Mouse (Mus musculus): ENCODE data around the gene Fbxo42. TPM values are rescaled to one million over a fixed set of nuclear protein-coding genes. Genes with fewer than 3 reads are reported as not detected.

Fbxo42 gene
- total and polyA plus RNA-seq, 3 experiments, result 11.2 to 260 (median 23.1) TPM

- Histone ChIP-seq H3K4me1 (ENCODE audit: control insufficient read depth in 1 of 2, insufficient read depth in 2 of 2, low read length in 2 of 2) (peaks cover 17 to 37% of the 10 kb centered on the region in 2 experiments), H3K27me3 (ENCODE audit: control insufficient read depth in 1 of 2, insufficient read depth in 2 of 2, low read length in 2 of 2) (no peaks in the 10 kb centered on the region), H3K9ac (ENCODE audit: control insufficient read depth, low read depth, low read length, poor library complexity, severe bottlenecking) (no peak overlapping the region), H3K27ac (ENCODE audit: control insufficient read depth, low read depth, low read length) (peak overlapping the region; percentile 26; the same call in 1 of the 2 replicates), H3K9me3 (replicated peaks; ENCODE audit: insufficient read depth, low read length) (no peaks in the 10 kb centered on the region), H3K79me2 (ENCODE audit: control insufficient read depth, insufficient read depth, low read length, poor library complexity) (peaks cover 43% of the 10 kb centered on the region), H3K4me3 (ENCODE audit: control insufficient read depth in 1 of 2, insufficient read depth in 1 of 2, low read depth in 2 of 2, low read length in 2 of 2) (no peak overlapping the region), H3K36me3 (ENCODE audit: control insufficient read depth in 1 of 2, insufficient read depth in 2 of 2, low read length in 2 of 2) (peaks cover 3 to 36% of the 10 kb centered on the region in 2 experiments; a peak in 3 of 4 replicates)
- peak; percentile 18 for DNase-seq (ENCODE audit: low read depth, low spot score)
- no peak for TF ChIP-seq USF2 (IDR thresholded peaks at IDR 0.05; ENCODE audit: borderline replicate concordance in 1 of 2, insufficient read depth in 1 of 2, low read depth in 1 of 2, low read length in 2 of 2)
- TF ChIP-seq MEF2A (IDR thresholded peaks at IDR 0.05; ENCODE audit: extremely low read depth, insufficient replicate concordance, low read depth, low read length, poor library complexity, severe bottlenecking), result no peak
- no peak for TF ChIP-seq NRF1 (IDR thresholded peaks at IDR 0.05; ENCODE audit: insufficient read depth, low read depth, low read length, poor library complexity, severe bottlenecking)
- no peak for TF ChIP-seq RAD21 (IDR thresholded peaks at IDR 0.05; ENCODE audit: low read depth, low read length)
- TF ChIP-seq GATA1 (IDR thresholded peaks at IDR 0.05; ENCODE audit: low read depth, low read length), result no peak
- TF ChIP-seq SMC3 (IDR thresholded peaks at IDR 0.05; ENCODE audit: low read depth, low read length), result no peak
- no peak for TF ChIP-seq KAT2A (conservative IDR thresholded peaks at IDR 0.05; ENCODE audit: low read depth, low read length)
- TF ChIP-seq POLR2AphosphoS5 (IDR thresholded peaks at IDR 0.05; ENCODE audit: borderline replicate concordance, low read depth, low read length), result no peak
- TF ChIP-seq RCOR1 (IDR thresholded peaks at IDR 0.05; ENCODE audit: low read depth, low read length), result no peak
Observed at GRCm38 (mm10) chr4:141159093-141159492, 11.4 kb downstream of the Fbxo42 start.

DNA sequence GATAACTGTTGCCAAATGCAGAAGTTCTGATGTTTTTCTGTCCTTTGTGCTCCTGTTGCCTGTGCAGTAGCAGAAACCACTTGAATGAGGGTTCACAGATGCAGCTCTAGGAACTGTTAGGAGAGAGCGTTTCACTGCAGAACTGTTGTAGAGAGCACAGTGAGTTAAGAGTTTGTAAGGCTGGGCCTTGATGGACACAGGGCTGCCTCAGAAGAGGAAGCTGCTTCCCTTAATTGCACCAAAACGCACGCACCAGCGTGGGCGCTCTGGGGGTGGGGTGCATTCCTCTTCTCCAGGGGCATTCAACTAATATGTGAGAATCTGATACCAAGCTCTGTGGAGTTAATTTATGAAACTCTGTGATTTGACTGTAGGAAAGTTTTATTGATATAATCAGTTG is 12.0 kb downstream of the Fbxo42 start:
- no peaks in the 10 kb centered on the region for H3K27me3 ChIP-seq (ENCODE audit: control insufficient read depth in 1 of 2, insufficient read depth in 2 of 2, low read length in 2 of 2)
- H3K4me3 ChIP-seq (ENCODE audit: control insufficient read depth in 1 of 2, insufficient read depth in 1 of 2, low read depth in 2 of 2, low read length in 2 of 2), result no peak overlapping the region
- DNase-seq (ENCODE audit: low read depth, low spot score), result peak; percentile 64
- H3K9me3 ChIP-seq (replicated peaks; ENCODE audit: insufficient read depth, low read length), result no peaks in the 10 kb centered on the region
- H3K4me1 ChIP-seq (ENCODE audit: control insufficient read depth in 1 of 2, insufficient read depth in 2 of 2, low read length in 2 of 2), result peaks cover 17 to 37% of the 10 kb centered on the region in 2 experiments
- H3K79me2 ChIP-seq (ENCODE audit: control insufficient read depth, insufficient read depth, low read length, poor library complexity), result peaks cover 42% of the 10 kb centered on the region
- TF ChIP-seq SIN3A (IDR thresholded peaks at IDR 0.05; ENCODE audit: low read length) (0 out of 2 replicates have a peak, but pooled peaks have one; percentile 3), EP300 (IDR thresholded peaks at IDR 0.05; ENCODE audit: low read depth in 1 of 2, low read length in 2 of 2) (no peak)
- H3K9ac ChIP-seq (ENCODE audit: control insufficient read depth, low read depth, low read length, poor library complexity, severe bottlenecking), result no peak overlapping the region
- H3K36me3 ChIP-seq (ENCODE audit: control insufficient read depth in 1 of 2, insufficient read depth in 2 of 2, low read length in 2 of 2), result peaks cover 3 to 36% of the 10 kb centered on the region in 2 experiments; a peak in 3 of 4 replicates
- H3K27ac ChIP-seq (ENCODE audit: control insufficient read depth, low read depth, low read length), result peak overlapping the region; percentile 26

GRCm38 (mm10) chr4:141160193-141160592 is 12.5 kb downstream of the Fbxo42 start:
- H3K9me3 ChIP-seq (replicated peaks; ENCODE audit: insufficient read depth, low read length), result no peaks in the 10 kb centered on the region
- peaks cover 42% of the 10 kb centered on the region for H3K79me2 ChIP-seq (ENCODE audit: control insufficient read depth, insufficient read depth, low read length, poor library complexity)
- peaks cover 17 to 37% of the 10 kb centered on the region in 2 experiments for H3K4me1 ChIP-seq (ENCODE audit: control insufficient read depth in 1 of 2, insufficient read depth in 2 of 2, low read length in 2 of 2)
- H3K9ac ChIP-seq (ENCODE audit: control insufficient read depth, low read depth, low read length, poor library complexity, severe bottlenecking), result no peak overlapping the region
- no peak overlapping the region for H3K4me3 ChIP-seq (ENCODE audit: control insufficient read depth in 1 of 2, insufficient read depth in 1 of 2, low read depth in 2 of 2, low read length in 2 of 2)
- no peak overlapping the region for H3K27ac ChIP-seq (ENCODE audit: control insufficient read depth, low read depth, low read length)
- H3K27me3 ChIP-seq (ENCODE audit: control insufficient read depth in 1 of 2, insufficient read depth in 2 of 2, low read length in 2 of 2), result no peaks in the 10 kb centered on the region
- TF ChIP-seq ZNF384 (IDR thresholded peaks at IDR 0.05; ENCODE audit: low read depth, low read length) (peak; percentile 91), CHD1 (IDR thresholded peaks at IDR 0.05; ENCODE audit: low read depth, low read length) (no peak)
- peaks cover 3 to 36% of the 10 kb centered on the region in 2 experiments; a peak in 3 of 4 replicates for H3K36me3 ChIP-seq (ENCODE audit: control insufficient read depth in 1 of 2, insufficient read depth in 2 of 2, low read length in 2 of 2)
- peak; percentile 31 for DNase-seq (ENCODE audit: low read depth, low spot score)
